Mouse (Mus musculus) intestine, embryonic 16.5 days (tissue): ENCODE data around the gene Zfp648. TPM values are rescaled to one million over a fixed set of nuclear protein-coding genes. Genes with fewer than 3 reads are reported as not detected.

Experiments used
- ATAC-seq: fragments of 200-750 bp; cut with Nextera tagmentation; 2 replicates; pipeline ENCODE4 v1.8.0; 2017; ENCODE audit warnings: moderate TSS enrichment, moderate library complexity
- H3K27ac ChIP-seq: fragments of 300-500 bp; sonication (generic); 2 replicates; pipeline ENCODE4 v1.5.1; 2014; ENCODE audit warnings: mild to moderate bottlenecking, low read length
- H3K27me3 ChIP-seq: fragments of 300-500 bp; sonication (generic); replicated peaks from 2 replicates; pipeline ENCODE4 v1.6.1; 2014; ENCODE audit warnings: low read length, control low read depth, mixed read lengths; ENCODE audit not compliant: control insufficient read depth, insufficient read depth
- H3K36me3 ChIP-seq: fragments of 300-500 bp; sonication (generic); 2 replicates; pipeline ENCODE4 v1.6.1; 2014; ENCODE audit warnings: low read length, control low read depth; ENCODE audit not compliant: control insufficient read depth, insufficient read depth
- H3K4me1 ChIP-seq: fragments of 300-500 bp; sonication (generic); 2 replicates; pipeline ENCODE4 v1.6.1; 2014; ENCODE audit warnings: low read length, control low read depth, mixed read lengths; ENCODE audit not compliant: control insufficient read depth, insufficient read depth
- H3K4me2 ChIP-seq: fragments of 300-500 bp; sonication (generic); 2 replicates; pipeline ENCODE4 v1.6.1; 2014; ENCODE audit warnings: low read depth, low read length, control low read depth
- H3K4me3 ChIP-seq: fragments of 300-500 bp; sonication (generic); 2 replicates; pipeline ENCODE4 v1.5.1; 2014; ENCODE audit warnings: mild to moderate bottlenecking, low read length
- H3K9ac ChIP-seq: fragments of 300-500 bp; sonication (generic); 2 replicates; pipeline ENCODE4 v1.6.1; 2014; ENCODE audit warnings: low read depth, low read length
- H3K9me3 ChIP-seq: fragments of 300-500 bp; sonication (generic); 2 replicates; pipeline ENCODE4 v1.6.1; 2016; ENCODE audit warnings: low read length, control low read depth; ENCODE audit not compliant: control insufficient read depth
- WGBS: fragments of 180-500 bp; shearing (Covaris S2); extraction: QIAGEN DNeasy Blood & Tissue Kit; methylation state at CpG from one replicate; pipeline ENCODE4 v1.1.7; 2014; 5-methylcytosine and 5-hydroxymethylcytosine counted together
- polyA plus RNA-seq: library from polyadenylated mRNA; unstranded; fragments of >200 nt; fragmentation: Nextera tagmentation; extraction: Ambion mirVana; gene quantifications from 2 replicates; pipeline ENCODE4 v1.2.1, GENCODE M21; 2015

The Zfp648 gene
- polyA plus RNA-seq, 1 experiment from 2014 or later: not detected

- no peaks in the 10 kb centered on the region for H3K9me3 ChIP-seq
- H3K9ac ChIP-seq: 0 out of 2 replicates have a peak overlapping the region, but pooled peaks have one; percentile 14
- H3K27me3 ChIP-seq: peaks cover 28% of the 10 kb centered on the region
- H3K36me3 ChIP-seq: no peaks in the 10 kb centered on the region
- peaks cover 10% of the 10 kb centered on the region for H3K4me1 ChIP-seq
- no peak overlapping the region for H3K27ac ChIP-seq
- peak overlapping the region; percentile 38 for H3K4me3 ChIP-seq
- ATAC-seq: no peak
- H3K4me2 ChIP-seq: peak overlapping the region; percentile 55
- WGBS: 10% methylated on average over 66 of the region's 66 CpGs
Measured at GRCm38 (mm10) chr1:154204652-154205573, 3.9 kb downstream of the Zfp648 start.

GRCm38 (mm10) chr1:154219991-154220390 is 19.0 kb downstream of the Zfp648 start:
- H3K27me3 ChIP-seq: no peaks in the 10 kb centered on the region
- no peak overlapping the region for H3K4me3 ChIP-seq
- no peaks in the 10 kb centered on the region for H3K36me3 ChIP-seq
- H3K4me2 ChIP-seq: no peak overlapping the region
- no peak overlapping the region for H3K9ac ChIP-seq
- ATAC-seq: no peak
- H3K9me3 ChIP-seq: no peaks in the 10 kb centered on the region
- no peaks in the 10 kb centered on the region for H3K4me1 ChIP-seq
- WGBS: 81% methylated on average over 2 of the region's 2 CpGs
- H3K27ac ChIP-seq: no peak overlapping the region

GRCm38 (mm10) chr1:154220566-154220965 is 19.6 kb downstream of the Zfp648 start:
- Histone ChIP-seq H3K4me1 (no peaks in the 10 kb centered on the region), H3K9me3 (no peaks in the 10 kb centered on the region), H3K4me2 (no peak overlapping the region), H3K36me3 (no peaks in the 10 kb centered on the region), H3K9ac (no peak overlapping the region), H3K27ac (no peak overlapping the region), H3K27me3 (no peaks in the 10 kb centered on the region), H3K4me3 (no peak overlapping the region)
- ATAC-seq: no peak
- 90% methylated on average over 3 of the region's 3 CpGs for WGBS

GRCm38 (mm10) chr1:154223807-154224207 is 22.8 kb downstream of the Zfp648 start:
- Histone ChIP-seq H3K27ac (no peak overlapping the region), H3K9ac (no peak overlapping the region), H3K4me2 (no peak overlapping the region), H3K27me3 (no peaks in the 10 kb centered on the region), H3K4me3 (no peak overlapping the region), H3K4me1 (no peaks in the 10 kb centered on the region), H3K36me3 (no peaks in the 10 kb centered on the region), H3K9me3 (no peaks in the 10 kb centered on the region)
- WGBS: 33% methylated on average over 1 of the region's 1 CpGs
- no peak for ATAC-seq

- Histone ChIP-seq H3K27me3 (no peaks in the 10 kb centered on the region), H3K36me3 (no peaks in the 10 kb centered on the region), H3K4me1 (no peaks in the 10 kb centered on the region), H3K4me3 (no peak overlapping the region), H3K9me3 (no peaks in the 10 kb centered on the region), H3K27ac (no peak overlapping the region), H3K4me2 (no peak overlapping the region), H3K9ac (no peak overlapping the region)
- ATAC-seq: no peak
- WGBS: 72% methylated on average over 4 of the region's 4 CpGs
Measured at GRCm38 (mm10) chr1:154232594-154232993, 31.6 kb downstream of the Zfp648 start.

- Histone ChIP-seq H3K27ac (no peak overlapping the region), H3K9me3 (no peaks in the 10 kb centered on the region), H3K27me3 (no peaks in the 10 kb centered on the region), H3K4me1 (no peaks in the 10 kb centered on the region), H3K4me2 (no peak overlapping the region), H3K9ac (no peak overlapping the region), H3K4me3 (no peak overlapping the region), H3K36me3 (no peaks in the 10 kb centered on the region)
- ATAC-seq: no peak
- WGBS: 72% methylated on average over 6 of the region's 6 CpGs
Measured at GRCm38 (mm10) chr1:154233033-154233432, 32.0 kb downstream of the Zfp648 start.

GRCm38 (mm10) chr1:154234814-154235213 is 33.8 kb downstream of the Zfp648 start:
- ATAC-seq: no peak
- WGBS: 86% methylated on average over 9 of the region's 9 CpGs
- no peaks in the 10 kb centered on the region for H3K9me3 ChIP-seq
- no peaks in the 10 kb centered on the region for H3K4me1 ChIP-seq
- no peak overlapping the region for H3K4me2 ChIP-seq
- H3K9ac ChIP-seq: no peak overlapping the region
- H3K4me3 ChIP-seq: no peak overlapping the region
- no peaks in the 10 kb centered on the region for H3K36me3 ChIP-seq
- no peak overlapping the region for H3K27ac ChIP-seq
- H3K27me3 ChIP-seq: no peaks in the 10 kb centered on the region

- no peak for ATAC-seq
- no peaks in the 10 kb centered on the region for H3K36me3 ChIP-seq
- no peaks in the 10 kb centered on the region for H3K9me3 ChIP-seq
- H3K4me1 ChIP-seq: no peaks in the 10 kb centered on the region
- H3K27me3 ChIP-seq: no peaks in the 10 kb centered on the region
- no peak overlapping the region for H3K27ac ChIP-seq
- H3K9ac ChIP-seq: no peak overlapping the region
- no peak overlapping the region for H3K4me3 ChIP-seq
- H3K4me2 ChIP-seq: no peak overlapping the region
Measured at GRCm38 (mm10) chr1:154238876-154239275, 37.9 kb downstream of the Zfp648 start.

- Histone ChIP-seq H3K9me3 (no peaks in the 10 kb centered on the region), H3K4me3 (no peak overlapping the region), H3K4me2 (no peak overlapping the region), H3K9ac (no peak overlapping the region), H3K4me1 (no peaks in the 10 kb centered on the region), H3K27ac (no peak overlapping the region), H3K36me3 (no peaks in the 10 kb centered on the region), H3K27me3 (no peaks in the 10 kb centered on the region)
- 77% methylated on average over 2 of the region's 2 CpGs for WGBS
- ATAC-seq: no peak
Measured at GRCm38 (mm10) chr1:154251186-154251585, 50.2 kb downstream of the Zfp648 start.
